Mouse (Mus musculus): ENCODE measurements at regions not wholly inside any gene's neighbourhood (a gene's known extent, or its start where the extent isn't known, plus 50 kb on each side); places are given as distances from the start of the nearest gene placed in this dataset.
A peak's percentile ranks its signal among the peaks of the same experiment; 100 is the strongest.

DNA sequence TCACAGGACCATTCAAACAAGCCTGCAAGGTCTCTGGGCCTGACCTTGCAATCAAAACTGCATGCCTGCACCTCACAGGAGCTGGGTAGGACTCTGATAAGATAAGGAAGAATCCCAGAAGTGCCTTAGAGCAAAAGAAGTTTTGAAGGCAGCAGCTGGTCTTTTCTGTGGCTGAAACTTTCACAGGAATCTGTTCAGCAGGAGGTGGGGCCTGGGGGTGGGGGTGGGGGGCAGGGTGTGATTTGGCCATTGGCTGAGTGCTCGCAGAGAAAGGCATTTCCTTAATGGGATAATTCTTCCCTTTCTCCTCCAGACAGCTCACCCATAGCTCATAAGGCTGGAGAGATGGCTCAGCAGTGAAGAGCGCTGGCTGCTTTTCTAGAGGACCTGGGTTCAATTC is 195.8 kb downstream of the Opa1 start:
- Histone ChIP-seq H3K79me2 (ENCODE audit: control insufficient read depth, insufficient read depth, low read length) (no peaks in the 10 kb centered on the region), H3K9ac (ENCODE audit: low read depth, low read length) (no peak overlapping the region), H3K36me3 (ENCODE audit: control insufficient read depth, insufficient read depth, low read length) (no peaks in the 10 kb centered on the region), H3K27me3 (ENCODE audit: control insufficient read depth, insufficient read depth, low read length) (no peaks in the 10 kb centered on the region), H3K4me3 (ENCODE audit: insufficient read depth, low read depth, low read length) (no peak overlapping the region), H3K4me1 (ENCODE audit: control insufficient read depth, insufficient read depth, low read length) (no peaks in the 10 kb centered on the region; the same call in 1 of the 2 replicates), H3K27ac (replicated peaks; ENCODE audit: insufficient read depth, low read depth, low read length) (no peak overlapping the region)
- no peak for TF ChIP-seq CTCF (IDR thresholded peaks at IDR 0.05; ENCODE audit: low read depth, low read length)
- TF ChIP-seq POLR2A (IDR thresholded peaks at IDR 0.05; ENCODE audit: extremely low read depth, insufficient read depth, low read length), result no peak
- DNase-seq (ENCODE audit: extremely low read depth, low read depth, low spot score), result no peak
- 94% methylated on average over 2 of the region's 2 CpGs for WGBS

DNA sequence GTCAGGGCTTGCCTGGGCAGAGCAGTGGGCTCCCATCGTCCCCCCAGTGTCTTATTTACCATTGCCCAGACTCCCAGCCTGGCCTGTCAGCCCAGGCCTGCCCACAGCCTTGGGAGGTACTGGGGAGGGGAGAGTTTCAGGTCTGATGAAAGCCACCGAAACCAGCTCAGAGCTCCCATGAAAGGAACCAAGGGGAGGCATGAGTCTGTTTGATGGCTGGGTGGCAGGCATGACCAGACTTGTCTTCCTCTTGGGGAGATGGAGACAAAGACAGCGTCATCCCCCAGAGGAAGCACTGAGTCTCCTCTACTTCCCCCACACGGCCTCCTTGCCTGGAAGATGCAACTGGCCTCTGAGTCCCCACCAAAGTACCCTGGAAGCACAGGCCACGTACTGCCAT is 196.7 kb downstream of the Opa1 start:
- no peaks in the 10 kb centered on the region for H3K79me2 ChIP-seq (ENCODE audit: control insufficient read depth, insufficient read depth, low read length)
- no peak for TF ChIP-seq CTCF (IDR thresholded peaks at IDR 0.05; ENCODE audit: low read depth, low read length)
- no peak for TF ChIP-seq POLR2A (IDR thresholded peaks at IDR 0.05; ENCODE audit: extremely low read depth, insufficient read depth, low read length)
- whole genome bisulfite sequencing, result 94% methylated on average over 5 of the region's 5 CpGs
- no peak for DNase-seq (ENCODE audit: extremely low read depth, low read depth, low spot score)
- H3K27ac ChIP-seq (replicated peaks; ENCODE audit: insufficient read depth, low read depth, low read length), result no peak overlapping the region
- H3K36me3 ChIP-seq (ENCODE audit: control insufficient read depth, insufficient read depth, low read length), result no peaks in the 10 kb centered on the region
- H3K9ac ChIP-seq (ENCODE audit: low read depth, low read length), result no peak overlapping the region
- no peaks in the 10 kb centered on the region for H3K27me3 ChIP-seq (ENCODE audit: control insufficient read depth, insufficient read depth, low read length)
- H3K4me1 ChIP-seq (ENCODE audit: control insufficient read depth, insufficient read depth, low read length), result no peaks in the 10 kb centered on the region; the same call in 1 of the 2 replicates
- no peak overlapping the region for H3K4me3 ChIP-seq (ENCODE audit: insufficient read depth, low read depth, low read length)

DNA sequence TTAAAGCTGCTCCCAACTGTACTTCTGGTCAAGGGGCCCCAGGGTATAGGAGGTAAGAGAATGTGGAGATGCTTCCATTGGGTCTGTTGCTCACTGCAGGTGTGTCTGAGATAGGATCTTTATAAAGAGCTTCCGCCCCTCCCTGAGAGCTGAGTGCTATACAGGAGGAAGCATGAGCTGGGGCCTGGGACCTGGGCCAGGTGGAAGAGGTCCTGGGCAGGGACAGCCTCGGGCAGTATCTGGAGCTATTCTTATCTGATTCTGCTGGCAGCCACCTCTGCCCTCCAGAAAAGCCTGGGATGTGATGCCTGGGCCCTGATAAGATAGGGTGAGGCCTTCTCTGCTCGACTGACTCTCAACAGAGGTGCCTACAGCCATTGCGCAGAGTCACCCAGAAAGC is 203.3 kb downstream of the Opa1 start:
- Histone ChIP-seq H3K9ac (ENCODE audit: low read depth, low read length) (no peak overlapping the region), H3K27me3 (ENCODE audit: control insufficient read depth, insufficient read depth, low read length) (no peaks in the 10 kb centered on the region), H3K36me3 (ENCODE audit: control insufficient read depth, insufficient read depth, low read length) (no peaks in the 10 kb centered on the region), H3K79me2 (ENCODE audit: control insufficient read depth, insufficient read depth, low read length) (no peaks in the 10 kb centered on the region), H3K4me3 (ENCODE audit: insufficient read depth, low read depth, low read length) (no peak overlapping the region), H3K4me1 (ENCODE audit: control insufficient read depth, insufficient read depth, low read length) (no peaks in the 10 kb centered on the region), H3K27ac (replicated peaks; ENCODE audit: insufficient read depth, low read depth, low read length) (no peak overlapping the region)
- TF ChIP-seq POLR2A (IDR thresholded peaks at IDR 0.05; ENCODE audit: extremely low read depth, insufficient read depth, low read length) (no peak), CTCF (IDR thresholded peaks at IDR 0.05; ENCODE audit: low read depth, low read length) (no peak)
- no peak for DNase-seq (ENCODE audit: extremely low read depth, low read depth, low spot score)
- WGBS, result 72% methylated on average over 4 of the region's 4 CpGs

DNA sequence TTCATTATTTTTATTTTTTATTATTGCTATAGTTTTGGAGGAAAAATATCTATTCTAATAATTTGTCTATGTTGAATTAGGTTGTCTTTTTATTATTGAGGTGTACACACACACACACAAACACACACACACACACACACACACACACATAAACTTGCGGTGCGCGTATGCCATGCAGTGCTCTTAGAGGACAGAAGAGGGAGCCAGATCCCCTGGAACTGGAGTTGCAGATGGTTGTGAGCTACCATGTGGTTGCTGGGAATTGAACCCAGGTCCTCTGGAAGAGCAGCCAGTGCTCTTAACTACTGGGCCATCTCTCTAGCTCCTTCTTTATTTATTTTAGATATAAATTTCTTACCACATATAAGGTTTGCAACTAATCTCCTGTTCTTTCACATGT is 206.0 kb downstream of the Opa1 start:
- no peak overlapping the region for H3K27ac ChIP-seq (replicated peaks; ENCODE audit: insufficient read depth, low read depth, low read length)
- no peak for TF ChIP-seq POLR2A (IDR thresholded peaks at IDR 0.05; ENCODE audit: extremely low read depth, insufficient read depth, low read length)
- peak; percentile 27; the same call in 1 of the 2 replicates for TF ChIP-seq CTCF (IDR thresholded peaks at IDR 0.05; ENCODE audit: low read depth, low read length)
- H3K4me3 ChIP-seq (ENCODE audit: insufficient read depth, low read depth, low read length), result no peak overlapping the region
- no peaks in the 10 kb centered on the region for H3K79me2 ChIP-seq (ENCODE audit: control insufficient read depth, insufficient read depth, low read length)
- no peaks in the 10 kb centered on the region for H3K27me3 ChIP-seq (ENCODE audit: control insufficient read depth, insufficient read depth, low read length)
- no peak for DNase-seq (ENCODE audit: extremely low read depth, low read depth, low spot score)
- H3K9ac ChIP-seq (ENCODE audit: low read depth, low read length), result no peak overlapping the region
- H3K36me3 ChIP-seq (ENCODE audit: control insufficient read depth, insufficient read depth, low read length), result no peaks in the 10 kb centered on the region
- peaks cover 8% of the 10 kb centered on the region for H3K4me1 ChIP-seq (ENCODE audit: control insufficient read depth, insufficient read depth, low read length)
- WGBS, result 100% methylated on average over 3 of the region's 3 CpGs

DNA sequence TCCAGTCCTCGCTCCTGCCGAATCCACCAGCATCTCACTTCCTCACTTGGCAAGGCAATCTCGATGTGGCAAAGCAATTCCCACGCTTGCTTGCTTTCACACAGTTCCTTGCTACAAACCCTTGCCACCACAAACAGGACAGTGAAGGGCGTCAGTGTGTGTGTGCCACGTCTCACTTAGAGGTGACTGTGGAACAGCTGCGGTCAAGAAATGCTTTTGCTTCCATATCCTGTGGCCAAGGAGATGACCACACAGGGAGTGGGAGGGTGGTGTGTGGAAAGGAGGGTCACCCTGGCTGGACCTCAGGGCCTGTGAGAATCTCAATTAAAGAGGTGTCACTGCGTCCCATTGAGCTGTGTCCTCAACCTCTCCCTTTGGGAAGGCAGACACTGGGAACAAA is 207.4 kb downstream of the Opa1 start:
- Histone ChIP-seq H3K27ac (replicated peaks; ENCODE audit: insufficient read depth, low read depth, low read length) (no peak overlapping the region), H3K4me1 (ENCODE audit: control insufficient read depth, insufficient read depth, low read length) (peaks cover 8% of the 10 kb centered on the region), H3K9ac (ENCODE audit: low read depth, low read length) (no peak overlapping the region), H3K36me3 (ENCODE audit: control insufficient read depth, insufficient read depth, low read length) (no peaks in the 10 kb centered on the region), H3K79me2 (ENCODE audit: control insufficient read depth, insufficient read depth, low read length) (no peaks in the 10 kb centered on the region), H3K4me3 (ENCODE audit: insufficient read depth, low read depth, low read length) (no peak overlapping the region), H3K27me3 (ENCODE audit: control insufficient read depth, insufficient read depth, low read length) (no peaks in the 10 kb centered on the region)
- no peak for DNase-seq (ENCODE audit: extremely low read depth, low read depth, low spot score)
- WGBS, result 97% methylated on average over 8 of the region's 8 CpGs
- TF ChIP-seq CTCF (IDR thresholded peaks at IDR 0.05; ENCODE audit: low read depth, low read length), result no peak
- TF ChIP-seq POLR2A (IDR thresholded peaks at IDR 0.05; ENCODE audit: extremely low read depth, insufficient read depth, low read length), result no peak

DNA sequence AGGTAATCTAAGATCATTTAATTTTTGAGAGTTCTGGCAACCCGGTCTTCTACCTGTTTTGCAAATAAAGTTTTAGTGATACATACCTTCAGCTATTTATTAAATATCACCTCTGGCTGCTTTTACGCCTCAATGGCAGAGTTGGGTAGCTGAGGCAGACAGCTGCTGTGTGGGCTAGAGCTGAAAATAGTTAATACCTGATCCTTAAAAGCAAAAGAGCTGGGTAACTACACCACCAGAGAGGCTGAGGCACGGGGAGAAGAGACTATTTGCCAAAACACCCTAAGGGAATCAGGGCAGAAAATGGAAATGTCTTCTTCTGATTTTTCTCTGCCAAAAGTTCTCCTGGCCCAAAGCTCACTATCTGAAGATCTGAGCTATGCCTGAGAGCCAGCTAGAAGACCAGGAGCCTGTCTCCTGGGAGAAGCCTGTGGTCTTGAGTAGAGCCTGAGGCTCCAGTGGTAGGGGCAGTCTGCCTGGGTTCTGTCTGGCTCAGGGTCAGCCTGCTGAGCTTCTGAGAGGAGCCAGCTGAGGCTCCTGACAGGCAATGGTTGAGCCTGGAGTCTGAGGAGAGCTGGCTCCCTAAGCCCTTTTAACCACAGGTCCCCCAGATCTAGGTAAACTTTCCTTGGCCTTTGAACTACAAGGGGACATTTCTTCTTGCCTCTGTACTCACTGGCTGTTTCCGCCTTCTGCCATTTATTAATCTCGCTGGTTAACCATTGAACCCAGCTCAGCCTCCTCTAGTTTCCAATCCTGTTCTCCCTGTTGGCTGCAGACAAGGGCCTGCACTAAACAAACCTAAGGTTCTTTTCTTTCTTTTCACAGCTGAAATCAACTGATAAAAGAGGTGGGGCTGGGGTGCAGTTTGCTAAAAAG is 208.7 kb downstream of the Opa1 start:
- peak; percentile 95 for DNase-seq (ENCODE audit: extremely low read depth, low read depth, low spot score)
- TF ChIP-seq POLR2A (IDR thresholded peaks at IDR 0.05; ENCODE audit: extremely low read depth, insufficient read depth, low read length) (0 out of 2 replicates have a peak, but pooled peaks have one; percentile 8), CTCF (IDR thresholded peaks at IDR 0.05; ENCODE audit: low read depth, low read length) (no peak)
- Histone ChIP-seq H3K27me3 (ENCODE audit: control insufficient read depth, insufficient read depth, low read length) (no peaks in the 10 kb centered on the region), H3K36me3 (ENCODE audit: control insufficient read depth, insufficient read depth, low read length) (no peaks in the 10 kb centered on the region), H3K4me1 (ENCODE audit: control insufficient read depth, insufficient read depth, low read length) (peaks cover 8% of the 10 kb centered on the region), H3K27ac (replicated peaks; ENCODE audit: insufficient read depth, low read depth, low read length) (peak overlapping the region; percentile 93), H3K9ac (ENCODE audit: low read depth, low read length) (peak overlapping the region; percentile 22), H3K4me3 (ENCODE audit: insufficient read depth, low read depth, low read length) (no peak overlapping the region), H3K79me2 (ENCODE audit: control insufficient read depth, insufficient read depth, low read length) (no peaks in the 10 kb centered on the region)
- 48% methylated on average over 5 of the region's 5 CpGs for WGBS
